Comparison of ENCODE assay signal across 9 mouse cellular contexts in genomic region chr11:67017801-67018591, GRCm38 (mm10). TPM values are rescaled to one million over a fixed set of nuclear protein-coding genes. Genes with fewer than 3 reads are reported as not detected.
DNase-seq lines count a peak whose midpoint lies in the region; ATAC-seq and TF ChIP-seq lines count a peak whose summit lies in the region.
"Had no signal": no experiment of that assay in that cellular context is flagged by ENCODE, and none has a peak within 500 bp of the region (broad histone marks: within the 10 kb centered on the region; RNA-seq: fewer than 3 reads in every experiment).

No protein-coding gene starts in this region.

- ATAC-seq in midbrain, embryonic 16.5 days: no peak
- ATAC-seq in Patski: peak; percentile 50
- ATAC-seq in neural tube, embryonic 13.5 days (ENCODE audit: low read depth): no peak

- H3K4me3 ChIP-seq in midbrain, embryonic 10.5 days: peak overlapping the region; percentile 34
- H3K4me3 ChIP-seq in midbrain, embryonic 16.5 days (ENCODE audit: low read depth, low read length): no peak overlapping the region
- H3K4me3 ChIP-seq in neural tube, embryonic 13.5 days: no peak overlapping the region

- CTCF ChIA-PET in Patski (lab: Charles Lee): no interaction called here

- peak; percentile 40 for DNase-seq in midbrain, embryonic 10.5 days (ENCODE audit: low spot score)
- no peak for DNase-seq in Patski (ENCODE audit: low read depth, low spot score)
- peak; percentile 20 for DNase-seq in gastrocnemius, postnatal 10 days
- no peak for DNase-seq in left cerebral cortex, adult 9 months (ENCODE audit: low spot score in 2 of 2)
- DNase-seq in right cerebral cortex, adult 18-20 months: no peak
- no peak for DNase-seq in kidney, postnatal 25 days
- DNase-seq: kidney, postnatal 14 days had no signal

- H3K36me3 ChIP-seq in midbrain, embryonic 10.5 days: no peaks in the 10 kb centered on the region
- H3K36me3 ChIP-seq in midbrain, embryonic 16.5 days (ENCODE audit: control insufficient read depth, insufficient read depth, low read length): no peaks in the 10 kb centered on the region
- no peaks in the 10 kb centered on the region for H3K36me3 ChIP-seq in neural tube, embryonic 13.5 days

- H3K4me2 ChIP-seq in midbrain, embryonic 16.5 days (ENCODE audit: low read length): no peak overlapping the region
- H3K4me2 ChIP-seq in neural tube, embryonic 13.5 days: peak overlapping the region; percentile 16; the same call in 1 of the 2 replicates

- POLR2A ChIA-PET in Patski (lab: Charles Lee): no interaction called here

- H3K27me3 ChIP-seq in midbrain, embryonic 10.5 days (ENCODE audit: low read depth, poor library complexity, severe bottlenecking): peaks cover 54% of the 10 kb centered on the region
- H3K27me3 ChIP-seq in midbrain, embryonic 16.5 days (ENCODE audit: control insufficient read depth, insufficient read depth, low read depth, low read length): no peaks in the 10 kb centered on the region; the same call in 1 of the 2 replicates
- peaks cover 18% of the 10 kb centered on the region for H3K27me3 ChIP-seq in Patski
- H3K27me3 ChIP-seq in neural tube, embryonic 13.5 days: 0 out of 2 replicates have a peak, but pooled peaks cover 8% of the 10 kb centered on the region

- no peak overlapping the region for H3K9ac ChIP-seq in midbrain, embryonic 16.5 days (ENCODE audit: low read depth, low read length)
- 0 out of 2 replicates have a peak overlapping the region, but pooled peaks have one; percentile 26 for H3K9ac ChIP-seq in neural tube, embryonic 13.5 days

- in situ Hi-C loops in Patski (cut with MboI; ENCODE audit: low pct_unique_long_range_greater_than_20kb): loop anchor here (5.0 kb wide), 1 partner anchor 111 kb away; no protein-coding TSS in a partner anchor

- TF ChIP-seq CTCF in Patski (IDR thresholded peaks at IDR 0.05): no peak

- H3K4me1 ChIP-seq in midbrain, embryonic 10.5 days: peaks cover 33% of the 10 kb centered on the region
- peaks cover 2% of the 10 kb centered on the region; the same call in 1 of the 2 replicates for H3K4me1 ChIP-seq in midbrain, embryonic 16.5 days (ENCODE audit: control insufficient read depth, insufficient read depth, low read length)
- H3K4me1 ChIP-seq in neural tube, embryonic 13.5 days (replicated peaks): peaks cover 27% of the 10 kb centered on the region

- 4% methylated on average over 12 of the region's 12 CpGs for WGBS in midbrain, embryonic 10.5 days
- 6% methylated on average over 12 of the region's 12 CpGs for WGBS in midbrain, embryonic 16.5 days
- 4% methylated on average over 12 of the region's 12 CpGs for WGBS in neural tube, embryonic 13.5 days

- H3K27ac ChIP-seq in midbrain, embryonic 10.5 days (replicated peaks): peak overlapping the region; percentile 46
- no peak overlapping the region for H3K27ac ChIP-seq in midbrain, embryonic 16.5 days (ENCODE audit: low read length)
- H3K27ac ChIP-seq in neural tube, embryonic 13.5 days (replicated peaks): no peak overlapping the region

- no peaks in the 10 kb centered on the region for H3K9me3 ChIP-seq in midbrain, embryonic 10.5 days (replicated peaks)
- no peaks in the 10 kb centered on the region for H3K9me3 ChIP-seq in midbrain, embryonic 16.5 days (replicated peaks; ENCODE audit: control insufficient read depth, low read length, poor library complexity, severe bottlenecking)
- H3K9me3 ChIP-seq in neural tube, embryonic 13.5 days: no peaks in the 10 kb centered on the region

RNA-seq across cellular contexts. Expression of gene Tmem220, which starts 7.0 kb away (rescaled TPM):
- polyA plus RNA-seq in midbrain, embryonic 10.5 days (2016; fragmentation: Nextera tagmentation; extraction: Ambion mirVana): 0.99 and 1.1 TPM in 2 replicates
- polyA plus RNA-seq in midbrain, embryonic 16.5 days (2015; fragmentation: Nextera tagmentation; extraction: Ambion mirVana): 0.47 and 0.89 TPM in 2 replicates
- 6.6 TPM for polyA plus RNA-seq in Patski (2021)
- 1 to 10 TPM; 1.3 to 1.6 TPM for total RNA-seq in gastrocnemius, postnatal 10 days (2021)
- 0.87 and 0.98 TPM in 2 replicates for polyA plus RNA-seq in neural tube, embryonic 13.5 days (2015; fragmentation: Nextera tagmentation; extraction: Ambion mirVana)

RNA-seq across cellular contexts. Expression of gene Adprm, which starts 34.4 kb away (rescaled TPM):
- polyA plus RNA-seq in midbrain, embryonic 10.5 days (2016; fragmentation: Nextera tagmentation; extraction: Ambion mirVana): 30.0 and 37.6 TPM in 2 replicates
- polyA plus RNA-seq in midbrain, embryonic 16.5 days (2015; fragmentation: Nextera tagmentation; extraction: Ambion mirVana): 28.2 and 32.7 TPM in 2 replicates
- polyA plus RNA-seq in Patski (2021): 27.9 TPM
- 10 to 100 TPM in 1 of 2 experiments, 1 to 10 TPM in 1; 8.0 to 11.9 TPM for total RNA-seq in gastrocnemius, postnatal 10 days (2021)
- 38.0 and 41.3 TPM in 2 replicates for polyA plus RNA-seq in neural tube, embryonic 13.5 days (2015; fragmentation: Nextera tagmentation; extraction: Ambion mirVana)

RNA-seq across cellular contexts. Expression of gene Sco1, which starts 34.5 kb away (rescaled TPM):
- 20.3 and 22.5 TPM in 2 replicates for polyA plus RNA-seq in midbrain, embryonic 10.5 days (2016; fragmentation: Nextera tagmentation; extraction: Ambion mirVana)
- 10.9 and 12.5 TPM in 2 replicates for polyA plus RNA-seq in midbrain, embryonic 16.5 days (2015; fragmentation: Nextera tagmentation; extraction: Ambion mirVana)
- 16.2 TPM for polyA plus RNA-seq in Patski (2021)
- total RNA-seq in gastrocnemius, postnatal 10 days (2021): 10 to 100 TPM in 1 of 2 experiments, 1 to 10 TPM in 1; 9.8 to 11.4 TPM
- polyA plus RNA-seq in neural tube, embryonic 13.5 days (2015; fragmentation: Nextera tagmentation; extraction: Ambion mirVana): 14.2 and 15.4 TPM in 2 replicates

Comparison
In these comparisons a context has a peak if more than half of its experiments do, and no peak if none do; other contexts are left out.
1. DNase-seq: peak in midbrain, embryonic 10.5 days (single experiment) and gastrocnemius, postnatal 10 days (single experiment); none in Patski (single experiment), left cerebral cortex, adult 9 months (0 of 2), right cerebral cortex, adult 18-20 months (single experiment) and kidney, postnatal 25 days (0 of 2).